Mouse (Mus musculus) limb, embryonic 12.5 days (tissue): ENCODE data around the gene Mrps16. TPM values are rescaled to one million over a fixed set of nuclear protein-coding genes. Genes with fewer than 3 reads are reported as not detected.

Source experiments
- ATAC-seq: fragments of 200-750 bp; cut with Nextera tagmentation; 2 replicates; pipeline ENCODE4 v1.8.0; 2017; ENCODE audit warnings: low read depth, moderate TSS enrichment; ENCODE audit not compliant: insufficient number of reproducible peaks, insufficient read depth, low FRiP score, low TSS enrichment
- H3K27ac ChIP-seq: fragments of 300-500 bp; sonication (generic); 2 replicates; pipeline ENCODE4 v1.5.1; 2016; ENCODE audit warnings: mild to moderate bottlenecking, moderate library complexity
- H3K27me3 ChIP-seq: fragments of 300-500 bp; sonication (generic); 2 replicates; pipeline ENCODE4 v1.6.1; 2016; ENCODE audit warnings: mild to moderate bottlenecking, moderate library complexity
- H3K36me3 ChIP-seq: fragments of 300-500 bp; sonication (generic); 2 replicates; pipeline ENCODE4 v1.6.1; 2016; ENCODE audit warnings: mild to moderate bottlenecking, moderate library complexity
- H3K4me1 ChIP-seq: fragments of 300-500 bp; sonication (generic); replicated peaks from 2 replicates; pipeline ENCODE4 v1.6.1; 2016
- H3K4me2 ChIP-seq: fragments of 300-500 bp; sonication (generic); 2 replicates; pipeline ENCODE4 v1.6.1; 2016; ENCODE audit warnings: mild to moderate bottlenecking, moderate library complexity
- H3K4me3 ChIP-seq: fragments of 300-500 bp; sonication (generic); replicated peaks from 2 replicates; pipeline ENCODE4 v1.5.1; 2016; ENCODE audit warnings: mild to moderate bottlenecking
- H3K9ac ChIP-seq: fragments of 300-500 bp; sonication (generic); replicated peaks from 2 replicates; pipeline ENCODE4 v1.6.1; 2016; ENCODE audit warnings: mild to moderate bottlenecking, moderate library complexity
- H3K9me3 ChIP-seq: fragments of 300-500 bp; sonication (generic); 2 replicates; pipeline ENCODE4 v1.6.1; 2016; ENCODE audit warnings: mild to moderate bottlenecking, moderate library complexity
- WGBS: fragments of 180-500 bp; shearing (Covaris S2); methylation state at CpG from one replicate; pipeline ENCODE4 v1.1.7; 2016; 5-methylcytosine and 5-hydroxymethylcytosine counted together
- polyA plus RNA-seq: library from polyadenylated mRNA; unstranded; fragments of >200 nt; fragmentation: Nextera tagmentation; extraction: Ambion mirVana; gene quantifications from 2 replicates; pipeline ENCODE4 v1.2.1, GENCODE M21; 2016

The Mrps16 gene
- polyA plus RNA-seq, 1 experiment from 2014 or later = 84.7 TPM

DNA sequence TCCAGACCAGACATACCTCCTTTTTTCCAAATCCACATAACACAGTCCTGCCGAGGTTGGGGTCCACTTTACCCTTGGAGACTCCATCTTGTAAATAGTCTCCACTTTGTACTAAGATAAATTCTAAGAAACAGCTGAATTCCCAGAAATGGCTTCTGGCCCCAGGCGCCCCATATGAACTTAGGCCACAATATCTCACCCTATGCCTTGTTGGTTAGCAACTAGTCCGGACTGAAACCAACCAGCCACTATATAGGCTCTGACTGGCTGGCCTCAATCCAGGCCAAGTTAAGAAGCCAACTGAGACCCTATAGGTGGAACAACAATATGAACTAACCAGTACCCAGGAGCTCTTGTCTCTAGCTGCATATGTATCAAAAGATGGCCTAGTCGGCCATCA lies 1.1 kb downstream of the Mrps16 start:
- Histone ChIP-seq H3K27me3 (no peaks in the 10 kb centered on the region), H3K4me1 (peaks cover 10% of the 10 kb centered on the region), H3K4me3 (no peak overlapping the region), H3K36me3 (peaks cover 24% of the 10 kb centered on the region), H3K9ac (no peak overlapping the region), H3K9me3 (no peaks in the 10 kb centered on the region), H3K27ac (no peak overlapping the region), H3K4me2 (peak overlapping the region; percentile 62; the same call in 1 of the 2 replicates)
- WGBS = 82% methylated on average over 4 of the region's 4 CpGs
- ATAC-seq = no peak

DNA sequence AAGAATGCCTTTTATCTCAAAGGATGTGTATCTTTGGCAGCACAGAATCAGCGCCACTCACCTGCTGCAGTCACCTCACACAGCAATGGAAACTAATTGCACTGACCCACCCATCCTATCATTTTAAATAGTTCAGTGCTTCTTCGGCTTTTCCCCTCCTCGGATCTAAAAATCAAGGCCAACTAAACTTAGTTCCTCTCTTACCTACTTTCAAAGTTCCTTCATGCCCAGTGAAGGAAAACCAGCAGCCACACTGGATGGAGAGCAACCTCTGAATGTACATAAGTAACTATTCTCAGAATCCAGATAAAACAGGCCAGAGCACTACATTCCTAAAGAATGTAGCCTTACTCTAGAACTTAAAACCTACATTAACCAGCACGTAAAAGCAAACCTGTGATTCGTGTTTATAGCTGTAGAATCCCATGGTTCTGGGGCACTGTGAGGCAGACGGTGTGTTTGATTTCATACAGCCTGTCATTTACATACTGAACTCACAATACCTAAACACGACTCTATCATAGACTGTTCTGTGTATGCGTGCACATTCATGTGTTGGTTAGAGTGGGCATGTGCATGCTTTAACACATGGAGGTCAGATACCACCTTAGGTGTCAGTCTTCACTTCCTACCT lies 3.9 kb downstream of the Mrps16 start:
- Histone ChIP-seq H3K36me3 (peaks cover 50% of the 10 kb centered on the region), H3K9me3 (no peaks in the 10 kb centered on the region)

DNA sequence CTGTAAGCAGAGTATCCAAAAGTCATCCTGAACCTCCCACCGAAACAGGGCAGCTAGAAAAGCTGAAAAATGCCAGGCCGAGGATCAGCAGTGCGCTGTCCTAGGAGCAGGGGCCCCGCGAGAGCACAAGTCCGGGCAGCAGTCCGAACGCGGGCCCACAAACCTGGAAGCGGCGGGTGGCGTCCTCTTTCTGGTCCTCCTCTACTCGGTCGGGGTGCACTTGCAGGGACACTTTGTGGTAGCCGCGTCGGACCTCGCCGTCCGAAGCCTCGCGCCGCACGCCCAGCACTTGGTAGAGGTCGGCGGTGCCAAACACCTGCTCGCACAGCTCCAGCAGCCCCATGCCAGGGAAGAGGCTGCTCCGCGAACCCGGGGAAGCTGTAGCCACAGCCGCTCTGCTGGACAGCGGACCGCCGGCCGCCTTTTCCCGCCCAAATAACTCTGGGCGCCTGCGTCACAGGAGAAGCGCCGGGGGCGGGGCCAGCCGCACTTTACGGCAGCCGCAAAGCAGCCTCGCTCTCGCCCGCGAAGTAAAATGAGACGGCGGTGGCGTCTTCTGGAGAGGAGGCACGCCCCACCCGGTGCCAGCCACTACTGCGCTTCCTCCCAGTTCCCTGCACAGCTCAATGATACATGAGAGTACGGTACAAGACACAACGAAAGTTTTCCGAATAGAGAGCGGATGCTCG lies 4.8 kb downstream of the Mrps16 start, which contains the start of gene Dnajc9:
Gene Dnajc9, minus strand, starts transcription at position 470 of the 689 bp plus-strand sequence.
- Histone ChIP-seq H3K4me1 (peaks cover 27% of the 10 kb centered on the region), H3K27ac (peak within 1 kb of the TSS; percentile 88), H3K9ac (peak within 1 kb of the TSS; percentile 81), H3K36me3 (peaks cover 60% of the 10 kb centered on the region), H3K27me3 (no peaks in the 10 kb centered on the region), H3K9me3 (no peaks in the 10 kb centered on the region), H3K4me3 (peak within 1 kb of the TSS; percentile 59), H3K4me2 (peak within 1 kb of the TSS; percentile 82)
- peak; percentile 63 for ATAC-seq
- under 1% methylated on average over 58 of the region's 59 CpGs for WGBS

More for the DNA sequence above, 3.9 kb downstream of the Mrps16 start:
- peak overlapping the region; percentile 81; the same call in 1 of the 2 replicates for H3K9ac ChIP-seq
- no peak overlapping the region; the same call in 1 of the 2 replicates for H3K27ac ChIP-seq
- peak overlapping the region; percentile 59 for H3K4me3 ChIP-seq
- no peak for ATAC-seq
- peak overlapping the region; percentile 82 for H3K4me2 ChIP-seq
- no peaks in the 10 kb centered on the region for H3K27me3 ChIP-seq
- WGBS = 83% methylated on average over 8 of the region's 8 CpGs
- H3K4me1 ChIP-seq = peaks cover 27% of the 10 kb centered on the region

DNA sequence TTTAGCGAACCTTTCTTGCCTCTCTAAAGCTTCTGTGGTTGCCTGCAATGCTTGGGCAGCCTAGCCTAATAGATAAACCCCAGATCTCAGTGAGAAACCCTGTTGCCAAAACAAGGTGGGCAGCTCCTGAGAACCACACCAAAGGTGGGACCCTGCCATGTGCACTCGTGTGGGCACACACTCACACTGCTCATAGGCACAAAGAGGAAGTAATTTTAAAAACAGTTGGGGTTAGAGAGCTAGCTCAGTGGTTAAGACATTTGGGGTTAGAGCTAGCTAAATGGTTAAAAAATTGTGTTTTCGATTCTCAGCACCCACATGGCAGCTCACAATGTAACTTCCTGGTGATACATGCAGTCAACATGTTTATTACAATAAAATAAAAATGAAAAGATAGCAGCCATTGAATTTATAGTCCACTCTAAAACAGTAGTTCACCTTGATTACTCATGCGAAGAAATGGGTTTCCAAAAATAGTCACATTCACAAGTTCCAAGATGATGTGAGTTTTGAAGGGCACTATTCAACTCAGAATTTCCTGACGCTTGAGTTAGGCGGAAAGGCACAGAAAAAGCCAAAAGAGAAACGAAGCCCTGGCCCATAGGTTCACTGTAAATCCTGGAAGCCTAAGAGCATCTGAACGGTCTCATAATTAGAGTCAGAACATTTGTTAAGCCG lies 13.5 kb downstream of the Mrps16 start:
- H3K4me3 ChIP-seq = no peak overlapping the region
- no peak overlapping the region for H3K4me2 ChIP-seq
- H3K4me1 ChIP-seq = no peaks in the 10 kb centered on the region
- H3K36me3 ChIP-seq = peaks cover 81% of the 10 kb centered on the region
- WGBS = 90% methylated on average over 9 of the region's 9 CpGs
- no peak overlapping the region for H3K9ac ChIP-seq
- no peaks in the 10 kb centered on the region for H3K9me3 ChIP-seq
- H3K27me3 ChIP-seq = no peaks in the 10 kb centered on the region
- no peak for ATAC-seq
- H3K27ac ChIP-seq = no peak overlapping the region

DNA sequence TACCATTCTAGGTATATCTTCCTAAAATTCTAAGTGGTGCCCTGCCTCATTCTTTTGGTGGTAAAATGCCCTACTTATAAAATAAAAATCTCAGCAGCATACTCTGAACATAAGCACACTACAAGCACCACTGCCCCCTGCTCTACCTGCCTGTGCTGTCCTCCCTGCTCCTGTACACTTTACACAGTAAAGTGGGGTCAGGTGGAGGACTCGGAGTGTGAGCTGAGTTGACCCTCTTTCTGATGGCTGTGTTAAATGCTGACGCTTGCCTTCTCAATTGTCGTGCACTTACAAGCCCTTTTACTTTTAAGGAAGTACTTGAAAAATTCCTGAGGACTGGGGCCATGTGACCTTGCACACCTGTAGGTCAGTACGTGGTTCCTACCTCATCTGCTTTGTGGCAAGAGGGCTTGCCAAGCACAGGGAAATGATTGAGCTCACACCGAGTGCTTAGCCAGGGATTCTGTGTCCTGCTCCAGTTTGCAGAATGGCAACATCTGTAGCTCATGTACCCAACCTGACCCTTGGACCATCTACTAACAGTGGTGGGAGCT lies 14.3 kb downstream of the Mrps16 start:
- H3K4me1 ChIP-seq = no peaks in the 10 kb centered on the region
- 83% methylated on average over 5 of the region's 5 CpGs for WGBS

DNA sequence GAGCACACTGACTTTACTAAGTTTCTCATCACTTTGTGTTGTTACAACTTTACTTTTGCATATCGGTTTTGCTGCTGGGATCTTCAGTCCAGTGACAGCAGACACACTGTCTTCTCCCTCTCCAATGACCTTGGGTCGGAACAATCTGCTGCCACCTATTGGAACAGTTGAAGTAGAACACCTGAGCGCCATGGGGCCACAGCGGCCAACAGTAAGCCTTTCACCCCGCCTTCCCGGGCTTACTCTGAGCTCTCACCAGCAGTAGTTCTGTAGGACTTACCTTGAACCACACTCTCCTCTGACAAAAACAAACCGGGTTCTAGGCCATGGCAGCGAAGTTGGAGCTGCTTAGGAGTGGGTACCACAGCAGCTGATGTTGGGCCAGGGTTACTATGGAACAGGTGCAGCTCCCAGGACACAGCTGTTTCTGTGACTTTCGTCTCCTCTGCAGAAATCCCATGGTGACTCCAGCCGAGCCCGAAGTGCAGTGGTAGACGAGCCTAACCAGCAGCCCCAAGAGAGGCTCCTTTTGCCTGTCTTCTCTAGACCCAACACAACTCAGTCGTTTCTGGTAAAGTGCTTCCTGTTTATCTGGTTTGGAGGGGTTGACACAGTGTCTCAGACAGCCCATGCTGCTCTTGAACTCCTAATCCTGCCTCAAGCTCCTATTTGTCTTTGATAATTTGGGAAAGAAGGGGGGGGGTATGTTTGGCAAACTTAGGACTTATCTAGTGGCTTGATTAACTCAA lies 14.9 kb downstream of the Mrps16 start:
- Histone ChIP-seq H3K9ac (no peak overlapping the region), H3K36me3 (peaks cover 77% of the 10 kb centered on the region), H3K4me3 (no peak overlapping the region), H3K4me1 (no peaks in the 10 kb centered on the region), H3K27ac (no peak overlapping the region), H3K27me3 (no peaks in the 10 kb centered on the region), H3K4me2 (no peak overlapping the region), H3K9me3 (no peaks in the 10 kb centered on the region)
- ATAC-seq = no peak
- 40% methylated on average over 13 of the region's 13 CpGs for WGBS

More for the DNA sequence above, 14.3 kb downstream of the Mrps16 start:
- H3K9me3 ChIP-seq = no peaks in the 10 kb centered on the region
- H3K27ac ChIP-seq = no peak overlapping the region
- H3K9ac ChIP-seq = no peak overlapping the region
- no peaks in the 10 kb centered on the region for H3K27me3 ChIP-seq
- H3K4me3 ChIP-seq = no peak overlapping the region
- H3K4me2 ChIP-seq = no peak overlapping the region
- H3K36me3 ChIP-seq = peaks cover 79% of the 10 kb centered on the region
- no peak for ATAC-seq

DNA sequence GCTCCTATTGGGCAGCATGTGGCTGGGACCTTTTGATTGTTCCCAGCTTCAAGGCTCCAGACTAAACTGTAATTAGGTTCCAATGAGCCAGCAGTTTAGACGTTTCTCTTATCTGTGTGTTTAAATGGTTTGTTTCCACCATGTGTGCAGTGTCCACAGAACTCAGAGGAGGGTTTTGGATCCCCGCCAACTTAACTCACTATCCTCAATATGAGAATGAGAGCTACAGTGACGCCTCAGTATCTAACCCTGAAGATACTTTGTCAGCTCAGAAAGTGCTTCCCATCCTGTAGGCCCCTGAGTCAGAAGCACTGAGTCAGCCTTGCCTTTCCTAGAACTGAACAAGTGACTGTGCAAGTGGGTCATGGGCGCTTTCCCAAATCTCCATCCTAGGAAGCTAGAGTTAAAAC lies 16.3 kb downstream of the Mrps16 start:
- Histone ChIP-seq H3K4me1 (no peaks in the 10 kb centered on the region), H3K9ac (no peak overlapping the region), H3K4me3 (no peak overlapping the region), H3K27me3 (no peaks in the 10 kb centered on the region), H3K27ac (no peak overlapping the region), H3K4me2 (no peak overlapping the region), H3K9me3 (no peaks in the 10 kb centered on the region), H3K36me3 (peaks cover 77% of the 10 kb centered on the region)
- ATAC-seq = no peak
- 79% methylated on average over 4 of the region's 4 CpGs for WGBS

DNA sequence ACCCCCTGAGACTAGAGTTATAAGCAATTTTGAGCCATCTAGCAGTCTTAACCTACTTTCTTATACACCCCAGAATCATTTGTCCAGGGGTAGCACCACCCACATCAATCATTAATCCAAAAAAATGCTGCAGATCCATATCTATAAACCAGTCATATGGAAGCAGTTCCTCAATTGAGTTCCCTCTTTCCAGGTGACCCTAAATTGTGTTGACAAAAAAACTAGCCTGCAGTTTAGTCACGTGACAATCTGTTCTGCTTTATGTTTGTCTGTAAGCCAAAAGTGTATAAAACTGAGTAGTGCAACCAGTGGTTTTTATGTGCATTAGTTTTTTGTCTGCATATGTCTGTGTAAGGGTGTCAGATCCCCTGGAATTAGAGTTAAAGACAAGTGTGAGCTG lies 21.6 kb downstream of the Mrps16 start:
- H3K9me3 ChIP-seq = no peaks in the 10 kb centered on the region
- ATAC-seq = no peak
- no peaks in the 10 kb centered on the region for H3K27me3 ChIP-seq
- H3K4me3 ChIP-seq = no peak overlapping the region
- H3K4me2 ChIP-seq = no peak overlapping the region
- 88% methylated on average over 1 of the region's 1 CpGs for WGBS
- no peak overlapping the region for H3K9ac ChIP-seq
- H3K27ac ChIP-seq = no peak overlapping the region
- H3K36me3 ChIP-seq = peaks cover 84% of the 10 kb centered on the region
- H3K4me1 ChIP-seq = no peaks in the 10 kb centered on the region

DNA sequence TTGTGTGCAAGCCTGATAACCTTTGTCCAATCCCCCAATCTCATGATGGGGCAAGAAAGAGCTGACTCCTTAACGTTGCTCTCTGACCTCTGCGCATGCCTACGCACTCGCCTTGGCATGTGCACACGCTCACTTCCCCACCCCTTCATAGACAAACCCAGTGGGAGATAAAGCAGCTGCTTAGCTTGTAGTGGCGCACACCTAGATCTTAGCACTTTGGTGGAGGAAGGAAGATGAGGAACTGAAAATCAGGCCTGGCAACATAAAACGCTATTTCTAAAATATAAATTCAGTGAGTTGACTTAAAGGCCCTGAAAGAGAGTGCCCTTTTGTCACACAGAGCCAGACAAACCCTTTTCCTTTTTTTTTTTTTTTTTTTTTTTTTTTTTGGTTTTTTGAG lies 22.6 kb downstream of the Mrps16 start:
- no peak overlapping the region for H3K27ac ChIP-seq
- no peaks in the 10 kb centered on the region for H3K9me3 ChIP-seq
- no peak overlapping the region for H3K4me3 ChIP-seq
- WGBS = 89% methylated on average over 7 of the region's 7 CpGs
- no peak overlapping the region for H3K4me2 ChIP-seq
- H3K36me3 ChIP-seq = peaks cover 83% of the 10 kb centered on the region
- no peaks in the 10 kb centered on the region for H3K4me1 ChIP-seq
- no peak overlapping the region for H3K9ac ChIP-seq
- no peak for ATAC-seq
- no peaks in the 10 kb centered on the region for H3K27me3 ChIP-seq

DNA sequence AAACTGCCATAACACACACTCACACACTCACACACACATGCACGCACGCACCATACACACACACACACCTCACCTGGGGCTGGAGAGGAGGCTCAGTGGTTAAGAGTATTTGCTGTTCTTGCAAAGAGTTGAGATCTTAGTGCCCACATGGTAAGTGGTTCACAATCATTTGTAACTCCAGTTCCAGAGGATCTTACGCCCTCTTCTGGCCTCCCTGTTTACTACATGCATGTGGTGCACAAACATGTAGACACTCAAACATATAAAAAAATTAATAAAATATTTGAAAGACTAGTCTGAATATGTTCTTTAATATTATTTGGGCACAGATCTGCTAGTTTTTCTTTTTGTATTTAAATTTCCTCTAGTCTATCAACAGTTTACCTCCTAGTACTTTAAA lies 25.2 kb downstream of the Mrps16 start:
- no peak overlapping the region for H3K27ac ChIP-seq
- 96% methylated on average over 3 of the region's 3 CpGs for WGBS
- H3K4me1 ChIP-seq = no peaks in the 10 kb centered on the region
- peaks cover 86% of the 10 kb centered on the region for H3K36me3 ChIP-seq
- H3K9ac ChIP-seq = no peak overlapping the region
- H3K27me3 ChIP-seq = no peaks in the 10 kb centered on the region
- no peak overlapping the region for H3K4me2 ChIP-seq
- H3K4me3 ChIP-seq = no peak overlapping the region
- no peaks in the 10 kb centered on the region for H3K9me3 ChIP-seq
- no peak for ATAC-seq
